In the genomic region with DNA sequence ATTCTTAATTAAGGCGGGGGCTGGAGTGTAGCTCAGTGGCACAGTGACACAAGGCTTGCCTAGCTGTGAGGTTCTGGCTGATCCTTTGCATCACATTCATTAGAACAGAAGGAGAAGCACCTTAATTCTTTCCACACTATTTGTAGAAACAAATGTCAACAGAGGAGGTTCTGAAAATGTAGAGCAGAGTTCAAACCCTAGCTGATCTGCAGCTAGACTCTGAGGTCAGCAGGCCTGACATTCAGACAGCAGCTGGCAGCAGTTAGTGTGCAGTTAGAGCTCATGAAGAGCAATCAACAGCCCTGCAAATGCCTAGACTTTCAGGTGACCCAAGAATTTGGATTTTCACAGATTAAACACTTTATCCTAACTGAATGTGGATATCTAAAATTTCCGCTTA, we compare ENCODE assay signal across 23 mouse cellular contexts. TPM values are rescaled to one million over a fixed set of nuclear protein-coding genes. Genes with fewer than 3 reads are reported as not detected.
DNase-seq lines count a peak whose midpoint lies in the region; ATAC-seq and TF ChIP-seq lines count a peak whose summit lies in the region.
"Had no signal": no experiment of that assay in that cellular context is flagged by ENCODE, and none has a peak within 500 bp of the region (broad histone marks: within the 10 kb centered on the region; RNA-seq: fewer than 3 reads in every experiment).

No protein-coding gene starts in this region.

- H3K4me1 ChIP-seq in heart, postnatal 0 days (ENCODE audit: control insufficient read depth, insufficient read depth): peaks cover 30% of the 10 kb centered on the region
- H3K4me1 ChIP-seq: midbrain, embryonic 12.5 days had no signal

- peak; percentile 75 for ATAC-seq in heart, postnatal 0 days (ENCODE audit: insufficient read depth, low read depth)
- ATAC-seq: activated CD4-positive, CD25-positive, alpha-beta regulatory T cell, adult 4 months; inflammation-experienced regulatory T-cells, adult 6 months had no signal

- no peak for TF ChIP-seq CTCF in gastrocnemius, adult 2 months (IDR thresholded peaks at IDR 0.05)
- TF ChIP-seq CTCF in layer of hippocampus, adult 2 months (conservative IDR thresholded peaks at IDR 0.05): no peak
- no peak for TF ChIP-seq CTCF in heart, postnatal 0 days (IDR thresholded peaks at IDR 0.05; ENCODE audit: low read depth)

- no peaks in the 10 kb centered on the region for H3K27me3 ChIP-seq in heart, postnatal 0 days (ENCODE audit: control insufficient read depth, insufficient read depth, low read length)
- H3K27me3 ChIP-seq: hindbrain, embryonic 13.5 days; midbrain, embryonic 12.5 days had no signal

- 79% methylated on average over 2 of the region's 2 CpGs for WGBS in heart, postnatal 0 days

- no peak overlapping the region for H3K4me2 ChIP-seq in heart, postnatal 0 days (ENCODE audit: low read depth, low read length)
- H3K4me2 ChIP-seq: hindbrain, embryonic 13.5 days; midbrain, embryonic 12.5 days had no signal

- DNase-seq in gastrocnemius, adult 2 months: no peak
- DNase-seq in gastrocnemius, postnatal 36 days: no peak
- DNase-seq in layer of hippocampus, adult 2 months (ENCODE audit: low spot score in 2 of 2): no peak
- DNase-seq in layer of hippocampus, postnatal 25 days (ENCODE audit: extremely low spot score in 1 of 2, low spot score in 1 of 2): no peak
- peak; percentile 60 for DNase-seq in adipocyte (ENCODE audit: low spot score)
- no peak for DNase-seq in heart, postnatal 0 days (ENCODE audit: low spot score)
- no peak for DNase-seq in urinary bladder, postnatal 36 days (ENCODE audit: low spot score in 2 of 2)
- DNase-seq in cerebellum, adult 18-20 months: no peak
- DNase-seq: cerebellum, adult 2 months; cerebellum, postnatal 36 days; kidney, adult 8-10 months; kidney, postnatal 14 days; left cerebral cortex, postnatal 4 days; lung, adult 18-20 months; right cerebral cortex, adult 18-20 months; thymus, postnatal 4 days had no signal

- H3K27ac ChIP-seq in gastrocnemius, adult 2 months: peak overlapping the region; percentile 78
- H3K27ac ChIP-seq in layer of hippocampus, adult 2 months: peak overlapping the region; percentile 51; the same call in 1 of the 2 replicates
- peak overlapping the region; percentile 78 for H3K27ac ChIP-seq in heart, postnatal 0 days (ENCODE audit: low read depth)
- H3K27ac ChIP-seq: hindbrain, embryonic 13.5 days; left cerebral cortex, adult 2 months; macrophage; midbrain, embryonic 12.5 days had no signal

- H3K4me3 ChIP-seq in gastrocnemius, adult 2 months: no peak overlapping the region
- H3K4me3 ChIP-seq in layer of hippocampus, adult 2 months: no peak overlapping the region
- no peak overlapping the region for H3K4me3 ChIP-seq in heart, postnatal 0 days (ENCODE audit: low read depth, low read length)
- H3K4me3 ChIP-seq: hindbrain, embryonic 13.5 days; left cerebral cortex, adult 2 months; midbrain, embryonic 12.5 days had no signal

- H3K36me3 ChIP-seq in heart, postnatal 0 days (replicated peaks; ENCODE audit: control insufficient read depth, insufficient read depth, low read length): peaks cover 10% of the 10 kb centered on the region; the same call in 1 of the 2 replicates
- H3K36me3 ChIP-seq: midbrain, embryonic 12.5 days had no signal

- TF ChIP-seq EP300 in heart, postnatal 0 days (IDR thresholded peaks at IDR 0.05; ENCODE audit: low read depth): no peak

- no peak overlapping the region for H3K9ac ChIP-seq in heart, postnatal 0 days (replicated peaks; ENCODE audit: low read depth, low read length)
- H3K9ac ChIP-seq: hindbrain, embryonic 13.5 days; midbrain, embryonic 12.5 days had no signal

- no peaks in the 10 kb centered on the region for H3K9me3 ChIP-seq in heart, postnatal 0 days (replicated peaks; ENCODE audit: control insufficient read depth, low read length)
- H3K9me3 ChIP-seq: G1E; hindbrain, embryonic 13.5 days; midbrain, embryonic 12.5 days had no signal

- intact Hi-C loops in gastrocnemius, adult 2 months (cut with DNase I): no loop called here
- intact Hi-C loops in gastrocnemius, postnatal 36 days (cut with DNase I): no loop called here

RNA-seq across cellular contexts. Expression of gene Acat1, which starts 8.6 kb away (rescaled TPM):
- 100 to 1,000 TPM; 116 to 180 TPM for total RNA-seq in gastrocnemius, adult 2 months (2021)
- total RNA-seq in gastrocnemius, postnatal 36 days (2021): 100 to 1,000 TPM in 1 of 2 experiments, 10 to 100 TPM in 1; 95.2 to 122 TPM
- total RNA-seq in layer of hippocampus, adult 2 months (2021): 10 to 100 TPM; 63.2 to 65.6 TPM
- total RNA-seq in layer of hippocampus, postnatal 25 days (2021): 10 to 100 TPM; 65.5 to 68.0 TPM
- 197 and 208 TPM in 2 replicates for total RNA-seq in heart, postnatal 0 days (2014; rRNA removed; ENCODE audit: low replicate concordance)
- polyA plus RNA-seq in heart, postnatal 0 days (2015; fragmentation: Nextera tagmentation; extraction: Ambion mirVana): 334 and 336 TPM in 2 replicates
